Mouse (Mus musculus) small intestine, adult 10 weeks (tissue): Measurements from ENCODE around the gene Olfr1242. TPM values are rescaled to one million over a fixed set of nuclear protein-coding genes. Genes with fewer than 3 reads are reported as not detected.

Experiments
- polyA plus RNA-seq: library from polyadenylated mRNA; stranded (reverse); fragments of 350-450 nt; fragmentation: Illumina TruSeq; extraction: RNeasy Lipid Tissue Mini Kit (QIAGEN cat#74804); gene quantifications from one replicate; pipeline ENCODE4 v1.2.3, GENCODE M21; 2014; ENCODE audit warnings: low replicate concordance

Olfr1242 gene
- polyA plus RNA-seq = not detected

GRCm38 (mm10) chr2:89498235-89498634 is at the start of gene Olfr1242:
Gene Olfr1242, minus strand, starts transcription at chr2:89498335.

GRCm38 (mm10) chr2:89531387-89531786 is 33.3 kb upstream of the Olfr1242 start, which contains the start of gene Olfr1243:
Gene Olfr1243, minus strand, starts transcription at chr2:89531487.

GRCm38 (mm10) chr2:89487026-89487425 is 11.1 kb downstream of the Olfr1242 start, which contains the start of gene Olfr1241:
Gene Olfr1241, minus strand, starts transcription at chr2:89487126.

GRCm38 (mm10) chr2:89442900-89443299 is 55.2 kb downstream of the Olfr1242 start, which contains the start of gene Olfr1240:
Gene Olfr1240, minus strand, starts transcription at chr2:89443000.

Other genes with a start within 250 kb of the Olfr1242 start
- not detected for gene Olfr1228, start 244.3 kb downstream of the Olfr1242 start, polyA plus RNA-seq
- gene Olfr1229, start 210.3 kb downstream of the Olfr1242 start, polyA plus RNA-seq = not detected
- not detected for gene Olfr1230, start 201.1 kb downstream of the Olfr1242 start, polyA plus RNA-seq
- not detected for gene Olfr1231, start 191.3 kb downstream of the Olfr1242 start, polyA plus RNA-seq
- gene Olfr1232, start 168.7 kb downstream of the Olfr1242 start, polyA plus RNA-seq = not detected
- gene Olfr1233, start 155.9 kb downstream of the Olfr1242 start, polyA plus RNA-seq = not detected
- not detected for gene Olfr1234, start 133.5 kb downstream of the Olfr1242 start, polyA plus RNA-seq
- not detected for gene Olfr1238, start 88.7 kb downstream of the Olfr1242 start, polyA plus RNA-seq
- not detected for gene Olfr1239, start 77.9 kb downstream of the Olfr1242 start, polyA plus RNA-seq
- gene Olfr1240, start 55.3 kb downstream of the Olfr1242 start, polyA plus RNA-seq = not detected
- not detected for gene Olfr1241, start 11.2 kb downstream of the Olfr1242 start, polyA plus RNA-seq
- gene Olfr1243, start 33.2 kb upstream of the Olfr1242 start, polyA plus RNA-seq = not detected
- not detected for gene Olfr1245, start 80.1 kb upstream of the Olfr1242 start, polyA plus RNA-seq
- not detected for gene Olfr1246, start 94.8 kb upstream of the Olfr1242 start, polyA plus RNA-seq
- not detected for gene Olfr1247, start 115.8 kb upstream of the Olfr1242 start, polyA plus RNA-seq
- gene Olfr1248, start 119.9 kb upstream of the Olfr1242 start, polyA plus RNA-seq = not detected
- not detected for gene Olfr1249, start 136.6 kb upstream of the Olfr1242 start, polyA plus RNA-seq
- not detected for gene Olfr1250, start 163.1 kb upstream of the Olfr1242 start, polyA plus RNA-seq
- gene Olfr1251, start 173.6 kb upstream of the Olfr1242 start, polyA plus RNA-seq = not detected
- gene Olfr1252, start 226.7 kb upstream of the Olfr1242 start, polyA plus RNA-seq = not detected